Mouse (Mus musculus) lung, postnatal 0 days (tissue): ENCODE measurements around the gene Gm9903. TPM values are rescaled to one million over a fixed set of nuclear protein-coding genes. Genes with fewer than 3 reads are reported as not detected.

Source experiments
- ATAC-seq: fragments of 200-750 bp; cut with Nextera tagmentation; 2 replicates; pipeline ENCODE4 v1.8.0; 2017; ENCODE audit warnings: moderate library complexity
- DNase-seq: peaks from one replicate; pipeline ENCODE4 v3.0.0-alpha.2; 2016; ENCODE audit warnings: low spot score
- H3K27ac ChIP-seq: fragments of 300-500 bp; sonication (generic); 2 replicates; pipeline ENCODE4 v1.5.1; 2014; ENCODE audit warnings: antibody characterized with exemption, mild to moderate bottlenecking, low read length, mixed read lengths
- H3K27me3 ChIP-seq: fragments of 300-500 bp; sonication (generic); replicated peaks from 2 replicates; pipeline ENCODE4 v1.6.1; 2014; ENCODE audit warnings: low read length, mixed read lengths; ENCODE audit not compliant: insufficient read depth
- H3K36me3 ChIP-seq: fragments of 300-500 bp; sonication (generic); 2 replicates; pipeline ENCODE4 v1.6.1; 2014; ENCODE audit warnings: low read length, mixed read lengths; ENCODE audit not compliant: insufficient read depth
- H3K4me1 ChIP-seq: fragments of 300-500 bp; sonication (generic); 2 replicates; pipeline ENCODE4 v1.6.1; 2014; ENCODE audit warnings: antibody characterized with exemption, low read depth, low read length, mixed read lengths; ENCODE audit not compliant: insufficient read depth
- H3K4me2 ChIP-seq: fragments of 300-500 bp; sonication (generic); replicated peaks from 2 replicates; pipeline ENCODE4 v1.6.1; 2014; ENCODE audit warnings: low read depth, mild to moderate bottlenecking, low read length, moderate library complexity, mixed read lengths
- H3K4me3 ChIP-seq: fragments of 300-500 bp; sonication (generic); 2 replicates; pipeline ENCODE4 v1.5.1; 2014; ENCODE audit warnings: low read depth, low read length
- H3K9ac ChIP-seq: fragments of 300-500 bp; sonication (generic); replicated peaks from 2 replicates; pipeline ENCODE4 v1.6.1; 2014; ENCODE audit warnings: low read depth, mild to moderate bottlenecking
- H3K9me3 ChIP-seq: fragments of 300-500 bp; sonication (generic); 2 replicates; pipeline ENCODE4 v1.6.1; 2016; ENCODE audit warnings: low read length, mixed read lengths
- CTCF ChIP-seq: IDR thresholded peaks from 2 replicates; pipeline ENCODE4 v1.5.1; 2016; ENCODE audit warnings: antibody characterized with exemption, mild to moderate bottlenecking
- EP300 ChIP-seq: IDR thresholded peaks from 2 replicates; pipeline ENCODE4 v1.6.1; 2016; ENCODE audit warnings: antibody characterized with exemption, mild to moderate bottlenecking, control low read depth
- WGBS: fragments of 180-500 bp; shearing (Covaris S2); extraction: QIAGEN DNeasy Blood & Tissue Kit; methylation state at CpG from one replicate; pipeline ENCODE4 v1.1.7; 2014; 5-methylcytosine and 5-hydroxymethylcytosine counted together
- polyA plus RNA-seq: library from polyadenylated mRNA; unstranded; fragments of >200 nt; fragmentation: Nextera tagmentation; extraction: Ambion mirVana; gene quantifications from 2 replicates; pipeline ENCODE4 v1.2.1, GENCODE M21; 2015

The Gm9903 gene
- polyA plus RNA-seq, 1 experiment from 2014 or later, result 0.41 TPM

DNA sequence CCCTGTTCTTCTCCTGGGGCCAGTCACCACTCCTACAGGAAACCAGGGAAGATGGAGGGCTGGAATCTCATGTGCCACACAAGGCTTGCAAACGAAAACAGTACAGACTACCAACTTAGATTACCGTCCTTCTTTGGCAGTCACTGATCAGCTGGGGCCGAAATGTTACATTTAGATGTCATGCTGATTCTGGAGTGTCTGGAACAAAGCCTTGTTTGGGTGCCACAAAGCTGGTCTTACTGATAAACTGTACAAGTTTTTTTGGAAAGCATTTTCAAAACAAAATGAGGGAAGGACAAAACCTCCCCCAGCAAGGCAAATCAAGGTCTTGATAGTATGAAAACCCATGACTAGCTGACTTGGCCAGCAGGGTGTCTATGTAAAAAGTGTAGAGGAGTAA lies 6.0 kb upstream of the Gm9903 start:
- DNase-seq (no peak), ATAC-seq (no peak)
- Histone ChIP-seq H3K27ac (no peak overlapping the region), H3K4me3 (no peak overlapping the region), H3K4me1 (no peaks in the 10 kb centered on the region; the same call in 1 of the 2 replicates), H3K27me3 (no peaks in the 10 kb centered on the region), H3K4me2 (no peak overlapping the region), H3K9ac (no peak overlapping the region), H3K36me3 (no peaks in the 10 kb centered on the region), H3K9me3 (no peaks in the 10 kb centered on the region)
- WGBS, result 63% methylated on average over 3 of the region's 3 CpGs
- TF ChIP-seq EP300 (no peak), CTCF (no peak)

DNA sequence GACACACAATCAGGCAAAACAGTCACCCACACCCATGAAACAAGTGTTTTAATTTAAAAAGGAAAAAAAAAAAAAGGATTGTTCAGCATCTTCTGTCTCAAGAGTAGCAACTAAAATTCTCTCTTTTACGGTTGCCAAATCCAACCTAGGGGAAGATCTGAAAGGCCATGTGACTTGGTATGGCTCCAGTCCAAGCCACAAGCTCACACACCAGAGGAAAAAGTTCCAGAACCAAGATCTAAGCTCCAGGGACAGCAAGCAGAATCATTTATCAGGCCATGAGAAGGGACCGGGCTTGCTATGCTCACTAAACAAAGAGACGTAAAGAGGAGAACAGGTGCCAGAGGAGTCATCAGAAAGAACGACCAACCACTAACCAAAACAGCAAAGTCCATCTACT lies 1.8 kb upstream of the Gm9903 start:
- Histone ChIP-seq H3K4me1 (peaks cover 8% of the 10 kb centered on the region; the same call in 1 of the 2 replicates), H3K27me3 (no peaks in the 10 kb centered on the region), H3K9me3 (no peaks in the 10 kb centered on the region), H3K9ac (no peak overlapping the region), H3K36me3 (no peaks in the 10 kb centered on the region), H3K4me3 (no peak overlapping the region), H3K27ac (no peak overlapping the region), H3K4me2 (peak overlapping the region; percentile 91)
- no peak for TF ChIP-seq EP300
- no peak for TF ChIP-seq CTCF
- WGBS, result 23% methylated on average over 4 of the region's 4 CpGs
- DNase-seq (peak; percentile 24), ATAC-seq (no peak)

DNA sequence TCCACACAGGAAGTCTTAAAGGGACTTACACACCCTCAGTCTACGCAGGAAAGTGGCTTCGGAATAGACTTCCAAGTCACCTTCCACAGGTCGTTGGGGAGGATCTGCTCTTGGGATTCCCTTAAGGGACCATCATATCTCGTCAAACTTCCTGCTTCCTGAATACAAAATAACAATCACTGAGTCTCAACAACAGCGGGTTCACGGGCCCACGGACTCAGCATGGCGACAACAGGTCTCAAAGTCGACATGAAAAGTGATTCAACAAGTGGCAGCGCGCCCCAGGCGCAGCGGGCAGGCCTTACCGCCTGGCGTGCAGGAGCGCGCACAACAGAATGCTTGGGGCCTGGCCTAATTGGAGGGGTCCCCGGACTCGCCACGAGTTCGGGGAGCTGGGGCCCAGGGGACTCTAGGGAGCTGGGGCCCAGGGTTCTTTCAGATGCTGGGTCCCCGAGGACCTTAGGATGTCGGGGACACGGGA lies 865 bp upstream of the Gm9903 start:
- H3K4me2 ChIP-seq, result peak overlapping the region; percentile 91
- WGBS, result 2% methylated on average over 24 of the region's 24 CpGs
- no peaks in the 10 kb centered on the region for H3K9me3 ChIP-seq
- peak overlapping the region; percentile 80 for H3K4me3 ChIP-seq
- DNase-seq, result peak; percentile 59
- peak overlapping the region; percentile 93 for H3K27ac ChIP-seq
- peak overlapping the region; percentile 79 for H3K9ac ChIP-seq
- no peaks in the 10 kb centered on the region for H3K27me3 ChIP-seq
- no peaks in the 10 kb centered on the region for H3K36me3 ChIP-seq
- H3K4me1 ChIP-seq, result peaks cover 8% of the 10 kb centered on the region; the same call in 1 of the 2 replicates
- ATAC-seq, result peak; percentile 16
- TF ChIP-seq EP300, result no peak
- no peak for TF ChIP-seq CTCF

- Histone ChIP-seq H3K4me2 (peak overlapping the region; percentile 91), H3K4me1 (peaks cover 8% of the 10 kb centered on the region; the same call in 1 of the 2 replicates), H3K4me3 (peak overlapping the region; percentile 80), H3K9ac (peak overlapping the region; percentile 48), H3K9me3 (no peaks in the 10 kb centered on the region), H3K36me3 (no peaks in the 10 kb centered on the region), H3K27me3 (no peaks in the 10 kb centered on the region), H3K27ac (peak overlapping the region; percentile 82)
- DNase-seq (peak; percentile 77), ATAC-seq (peak; percentile 40)
- TF ChIP-seq EP300 (no peak), CTCF (no peak)
- 2% methylated on average over 9 of the region's 9 CpGs for WGBS
These were observed 336 bp downstream of the Gm9903 start for GRCm38 (mm10) chr5:33630061-33630460.

- H3K36me3 ChIP-seq, result no peaks in the 10 kb centered on the region
- H3K4me3 ChIP-seq, result peak overlapping the region; percentile 80; the same call in 1 of the 2 replicates
- H3K4me1 ChIP-seq, result peaks cover 8% of the 10 kb centered on the region; the same call in 1 of the 2 replicates
- peak overlapping the region; percentile 82 for H3K27ac ChIP-seq
- no peak for ATAC-seq
- WGBS, result 52% methylated on average over 4 of the region's 4 CpGs
- H3K9ac ChIP-seq, result 0 out of 2 replicates have a peak overlapping the region, but pooled peaks have one; percentile 48
- DNase-seq, result peak; percentile 15
- H3K27me3 ChIP-seq, result no peaks in the 10 kb centered on the region
- TF ChIP-seq CTCF, result no peak
- TF ChIP-seq EP300, result no peak
- no peaks in the 10 kb centered on the region for H3K9me3 ChIP-seq
- H3K4me2 ChIP-seq, result peak overlapping the region; percentile 91; the same call in 1 of the 2 replicates
These were observed 890 bp downstream of the Gm9903 start for GRCm38 (mm10) chr5:33630615-33631014.

DNA sequence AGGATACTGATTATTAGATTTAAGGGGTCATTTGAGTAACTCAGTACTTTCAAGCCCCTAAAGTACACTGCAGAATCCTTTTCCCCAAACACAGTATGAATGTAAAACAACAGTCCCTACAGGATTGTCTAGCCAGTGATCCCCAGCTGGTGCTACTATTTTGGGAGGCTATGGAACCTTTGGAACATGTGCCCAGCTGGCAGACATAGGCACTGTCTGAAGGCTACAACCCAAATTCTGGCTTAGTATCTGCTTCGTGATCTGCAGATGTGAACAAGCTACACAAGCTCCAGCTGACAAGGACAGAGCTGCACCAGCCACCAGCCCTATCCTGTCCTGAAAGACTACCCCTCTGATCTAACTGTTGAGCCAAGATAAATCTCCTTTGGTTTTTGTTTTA lies 2.8 kb downstream of the Gm9903 start:
- Histone ChIP-seq H3K4me3 (no peak overlapping the region), H3K27ac (no peak overlapping the region), H3K27me3 (no peaks in the 10 kb centered on the region), H3K9me3 (no peaks in the 10 kb centered on the region), H3K4me2 (no peak overlapping the region), H3K36me3 (peaks cover 2% of the 10 kb centered on the region; the same call in 1 of the 2 replicates), H3K4me1 (peaks cover 8% of the 10 kb centered on the region; the same call in 1 of the 2 replicates), H3K9ac (no peak overlapping the region)
- DNase-seq (no peak), ATAC-seq (no peak)
- 82% methylated on average over 1 of the region's 1 CpGs for WGBS
- no peak for TF ChIP-seq EP300
- no peak for TF ChIP-seq CTCF
